ENCODE assay signal across 8 mouse cellular contexts in genomic region chr12:50352404-50352803, GRCm38 (mm10).
DNase-seq lines count a peak whose midpoint lies in the region; ATAC-seq and TF ChIP-seq lines count a peak whose summit lies in the region.

No protein-coding gene starts in this region.

- no peak overlapping the region for H3K9ac ChIP-seq in midbrain, postnatal 0 days (replicated peaks; ENCODE audit: low read length, poor library complexity, severe bottlenecking)

- H3K4me3 ChIP-seq in testis, adult 2 months (ENCODE audit: control insufficient read depth, low read depth, low read length) = peak overlapping the region; percentile 15; the same call in 1 of the 2 replicates
- H3K4me3 ChIP-seq in midbrain, postnatal 0 days (ENCODE audit: low read depth, low read length) = no peak overlapping the region

- H3K27me3 ChIP-seq in testis, adult 2 months (ENCODE audit: control insufficient read depth, insufficient read depth, low read length) = no peaks in the 10 kb centered on the region
- no peaks in the 10 kb centered on the region for H3K27me3 ChIP-seq in midbrain, postnatal 0 days (ENCODE audit: insufficient read depth, low read length)

- H3K27ac ChIP-seq in testis, adult 2 months (ENCODE audit: control insufficient read depth, insufficient read depth, low read depth, low read length) = no peak overlapping the region
- no peak overlapping the region for H3K27ac ChIP-seq in midbrain, postnatal 0 days (ENCODE audit: low read depth, low read length)

- peaks cover 2% of the 10 kb centered on the region; the same call in 1 of the 2 replicates for H3K4me1 ChIP-seq in testis, adult 2 months (ENCODE audit: control insufficient read depth, insufficient read depth, low read length)
- H3K4me1 ChIP-seq in midbrain, postnatal 0 days (ENCODE audit: insufficient read depth, low read length) = no peaks in the 10 kb centered on the region

- H3K4me2 ChIP-seq in midbrain, postnatal 0 days (ENCODE audit: low read depth, low read length, poor library complexity, severe bottlenecking) = no peak overlapping the region

- DNase-seq in cerebellum, adult 9-11 months = peak; percentile 3
- no peak for DNase-seq in cerebellum, adult 8-10 months
- no peak for DNase-seq in testis, postnatal 10 days (ENCODE audit: low spot score)
- peak; percentile 17 for DNase-seq in layer of hippocampus, adult 9-10 months (ENCODE audit: low spot score)
- DNase-seq in midbrain, postnatal 0 days (ENCODE audit: low spot score) = peak; percentile 71

- TF ChIP-seq CTCF in testis, adult 2 months (IDR thresholded peaks at IDR 0.05; ENCODE audit: control insufficient read depth, insufficient read depth, insufficient replicate concordance, low read depth, low read length) = no peak
- no peak for TF ChIP-seq CTCF in midbrain, postnatal 0 days (IDR thresholded peaks at IDR 0.05)

- ATAC-seq in midbrain, postnatal 0 days (ENCODE audit: low FRiP score) = peak; percentile 49; the same call in 1 of the 2 replicates
- no peak for ATAC-seq in granulocyte monocyte progenitor cell, adult 5-6 weeks (replicated peaks; ENCODE audit: poor library complexity, severe bottlenecking)
- ATAC-seq in megakaryocyte, adult 5-6 weeks (ENCODE audit: poor library complexity, severe bottlenecking) = no peak

- no peak for TF ChIP-seq POLR2A in testis, adult 2 months (IDR thresholded peaks at IDR 0.05; ENCODE audit: control insufficient read depth, low read depth, low read length)

- H3K9me3 ChIP-seq in midbrain, postnatal 0 days (ENCODE audit: low read length) = no peaks in the 10 kb centered on the region

- H3K36me3 ChIP-seq in testis, adult 2 months (ENCODE audit: control insufficient read depth, insufficient read depth, low read length) = no peaks in the 10 kb centered on the region
- no peaks in the 10 kb centered on the region for H3K36me3 ChIP-seq in midbrain, postnatal 0 days (ENCODE audit: insufficient read depth, low read length)

- 57% methylated on average over 11 of the region's 11 CpGs for WGBS in midbrain, postnatal 0 days

Comparison
In these comparisons a context has a peak if more than half of its experiments do, and no peak if none do; other contexts are left out.
1. DNase-seq: peak in cerebellum, adult 9-11 months (single experiment), layer of hippocampus, adult 9-10 months (single experiment) and midbrain, postnatal 0 days (single experiment); none in cerebellum, adult 8-10 months (single experiment) and testis, postnatal 10 days (single experiment).